Mouse (Mus musculus): Measurements from ENCODE around the gene Zbtb45. TPM values are rescaled to one million over a fixed set of nuclear protein-coding genes. Genes with fewer than 3 reads are reported as not detected.
A peak's percentile ranks its signal among the peaks of the same experiment; 100 is the strongest.

Gene Zbtb45
- 29.8 and 30.4 TPM in 2 replicates for polyA plus RNA-seq (2014; fragmentation: Nextera tagmentation; extraction: Ambion mirVana)

DNA sequence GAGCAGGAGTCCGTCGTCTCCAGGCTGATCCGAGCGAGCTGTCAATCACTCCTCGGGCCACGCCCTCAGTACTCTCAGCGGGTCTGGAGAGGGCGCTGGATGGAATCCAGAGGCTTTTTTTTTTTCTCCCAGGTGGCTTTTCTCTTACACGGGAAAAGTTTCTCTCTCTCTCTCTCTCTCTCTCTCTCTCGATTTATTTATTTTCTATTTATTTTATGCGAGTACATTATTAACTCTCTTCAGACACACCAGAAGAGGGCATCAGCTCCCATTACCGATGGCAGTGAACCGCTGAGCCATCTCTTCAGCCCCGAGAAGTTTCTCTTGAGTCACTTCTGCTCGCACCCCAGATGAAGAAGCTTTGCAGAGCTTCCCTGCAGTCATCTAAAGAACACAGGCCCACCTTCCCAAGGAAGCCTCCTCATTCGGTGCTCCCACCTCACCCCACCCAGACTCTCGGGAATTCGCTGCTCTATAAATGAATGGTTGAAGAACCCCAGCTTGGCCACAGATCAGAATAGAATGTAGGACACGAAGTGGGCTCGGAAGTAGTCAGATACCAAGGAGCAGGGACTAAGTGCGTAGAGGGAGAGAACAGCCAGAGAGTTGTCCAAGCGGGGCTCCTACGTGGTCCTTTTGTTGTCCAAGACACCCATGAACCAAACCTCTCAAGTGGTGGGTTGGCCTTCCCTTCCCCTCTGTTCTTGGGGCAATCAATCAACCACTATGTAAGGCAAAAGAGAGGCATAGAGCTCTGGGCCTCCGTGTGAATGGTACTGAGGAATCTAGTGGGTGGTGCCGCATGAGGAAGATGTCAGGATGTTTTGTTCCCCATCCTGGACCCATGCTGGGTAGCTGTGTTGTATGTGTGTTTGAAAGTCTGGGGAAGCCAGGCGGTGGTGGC lies at the start of gene Zbtb45:
Gene Zbtb45, minus strand, starts transcription at position 30 of the 904 bp plus-strand sequence.
- no peak for DNase-seq
- Histone ChIP-seq H3K9ac (peak within 1 kb of the TSS; percentile 72), H3K9me3 (ENCODE audit: low read depth, low read length) (no peaks in the 10 kb centered on the region), H3K4me1 (ENCODE audit: insufficient read depth) (no peaks in the 10 kb centered on the region), H3K4me2 (peak within 1 kb of the TSS; percentile 91), H3K36me3 (ENCODE audit: insufficient read depth) (peaks cover 29% of the 10 kb centered on the region), H3K4me3 (ENCODE audit: low read depth, low read length) (peak within 1 kb of the TSS; percentile 63), H3K27me3 (ENCODE audit: insufficient read depth, low read length) (no peaks in the 10 kb centered on the region), H3K27ac (ENCODE audit: low read depth) (peak within 1 kb of the TSS; percentile 96)
- WGBS, result 12% methylated on average over 26 of the region's 26 CpGs
- no peak; the same call in 1 of the 2 replicates for ATAC-seq (ENCODE audit: insufficient read depth)
- no peak for TF ChIP-seq CTCF (IDR thresholded peaks at IDR 0.05; ENCODE audit: low read depth)

DNA sequence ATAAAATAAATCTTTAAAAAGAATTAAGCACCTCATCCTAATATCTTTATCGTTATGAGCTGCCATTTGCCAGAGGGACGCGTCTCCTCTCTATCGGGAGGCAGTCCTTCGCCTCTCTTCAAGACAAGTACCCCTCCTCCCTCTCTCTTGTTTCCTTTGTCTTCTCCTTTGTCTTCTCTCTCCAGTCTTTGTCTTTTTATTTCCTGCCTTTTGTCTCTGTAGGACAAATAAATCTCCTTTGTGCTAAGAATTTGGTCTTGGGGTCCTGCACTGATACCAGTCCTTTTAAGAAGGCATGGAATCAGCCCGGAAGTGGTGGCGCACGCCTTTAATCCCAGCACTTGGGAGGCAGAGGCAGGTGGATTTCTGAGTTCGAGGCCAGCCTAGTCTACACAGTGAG lies 49.7 kb upstream of the Zbtb45 start:
- Histone ChIP-seq H3K4me2 (no peak overlapping the region), H3K27ac (ENCODE audit: low read depth) (no peak overlapping the region), H3K9me3 (ENCODE audit: low read depth, low read length) (no peaks in the 10 kb centered on the region; the same call in 1 of the 2 replicates), H3K27me3 (ENCODE audit: insufficient read depth, low read length) (no peaks in the 10 kb centered on the region), H3K4me1 (ENCODE audit: insufficient read depth) (no peaks in the 10 kb centered on the region), H3K9ac (no peak overlapping the region), H3K4me3 (ENCODE audit: low read depth, low read length) (no peak overlapping the region), H3K36me3 (ENCODE audit: insufficient read depth) (no peaks in the 10 kb centered on the region)
- DNase-seq (no peak), ATAC-seq (ENCODE audit: insufficient read depth) (no peak)
- TF ChIP-seq CTCF (IDR thresholded peaks at IDR 0.05; ENCODE audit: low read depth), result no peak
- 87% methylated on average over 9 of the region's 9 CpGs for WGBS

DNA sequence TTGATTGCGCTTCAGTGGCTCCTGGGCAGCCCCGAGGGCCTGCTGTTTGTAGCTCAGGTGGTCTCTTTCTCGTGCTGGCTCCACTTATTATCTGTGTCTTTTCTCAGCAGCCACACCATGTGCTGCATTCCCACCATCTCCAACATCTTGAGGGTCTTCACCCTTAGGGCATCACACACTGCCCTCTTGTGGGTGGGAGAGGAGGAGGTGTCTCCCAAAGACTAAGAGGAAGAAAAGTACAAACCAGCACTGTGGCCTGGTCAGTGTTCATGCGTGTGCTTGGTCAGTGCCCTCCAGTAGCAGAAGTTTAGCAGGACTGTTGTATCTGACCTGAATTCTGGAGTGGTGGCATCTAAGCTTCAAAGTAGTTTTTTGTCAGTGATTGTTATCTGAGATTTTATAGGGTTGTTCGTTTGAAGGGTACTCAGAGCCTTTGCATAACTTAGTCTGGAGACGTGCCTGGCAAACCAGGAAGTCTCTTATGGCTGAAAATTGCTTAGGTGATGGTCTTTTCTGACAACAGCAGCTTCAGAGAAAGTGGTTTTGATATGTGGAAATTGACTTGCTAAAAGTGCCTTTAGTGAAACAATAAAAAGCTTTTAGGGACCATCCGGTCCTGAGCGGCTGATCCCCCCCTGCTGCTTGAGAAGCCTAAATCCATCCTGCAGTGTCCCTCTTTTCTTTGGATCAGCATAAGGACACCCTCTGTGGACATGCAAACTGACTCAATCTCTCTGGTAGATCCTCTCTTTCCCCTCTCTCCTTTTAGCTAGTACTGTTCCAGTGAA lies 47.3 kb upstream of the Zbtb45 start:
- no peak overlapping the region for H3K4me3 ChIP-seq (ENCODE audit: low read depth, low read length)
- H3K9me3 ChIP-seq (ENCODE audit: low read depth, low read length), result no peaks in the 10 kb centered on the region
- no peaks in the 10 kb centered on the region for H3K36me3 ChIP-seq (ENCODE audit: insufficient read depth)
- ATAC-seq (ENCODE audit: insufficient read depth), result no peak
- H3K4me2 ChIP-seq, result no peak overlapping the region
- no peak overlapping the region for H3K9ac ChIP-seq
- H3K27ac ChIP-seq (ENCODE audit: low read depth), result no peak overlapping the region
- no peaks in the 10 kb centered on the region for H3K27me3 ChIP-seq (ENCODE audit: insufficient read depth, low read length)
- 65% methylated on average over 8 of the region's 8 CpGs for WGBS
- H3K4me1 ChIP-seq (ENCODE audit: insufficient read depth), result no peaks in the 10 kb centered on the region
- TF ChIP-seq CTCF (IDR thresholded peaks at IDR 0.05; ENCODE audit: low read depth), result peak; percentile 43
- no peak for DNase-seq

DNA sequence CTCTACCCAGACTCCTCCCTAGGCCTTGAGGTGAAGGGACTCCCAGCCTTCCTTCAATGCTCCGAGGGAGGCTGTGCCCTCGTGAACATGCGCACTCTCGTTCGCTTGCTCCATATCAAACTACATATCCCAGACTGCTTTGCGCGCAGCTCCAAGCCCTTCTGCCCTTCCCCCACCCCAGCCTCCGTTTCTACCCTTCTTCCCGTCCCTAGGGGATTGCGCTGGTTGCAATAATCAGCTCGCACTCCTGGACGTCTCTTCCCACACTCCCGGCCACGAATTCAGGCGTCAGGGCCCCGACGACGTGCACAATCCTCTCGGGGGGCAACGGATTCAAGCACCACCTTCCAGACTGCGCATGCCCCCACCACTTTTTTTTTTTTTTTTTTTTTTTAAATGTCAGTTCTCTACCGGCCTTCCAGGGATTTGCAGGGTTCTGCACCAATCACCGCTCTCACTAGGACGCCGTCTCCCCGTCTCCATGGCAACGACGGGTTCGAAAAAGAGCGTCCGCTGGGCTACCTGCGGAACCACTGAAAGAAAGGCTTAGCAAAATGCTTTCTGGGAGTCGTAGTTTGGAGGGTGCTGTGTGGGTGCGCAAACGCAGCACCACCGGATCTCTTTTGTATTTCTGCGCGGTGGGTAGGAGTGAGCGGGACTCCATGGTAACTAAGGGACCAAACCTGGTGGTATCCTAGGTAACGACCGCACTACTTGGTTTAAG lies 44.6 kb upstream of the Zbtb45 start, which contains the start of gene Mzf1:
Gene Mzf1, minus strand, starts transcription at position 478 of the 724 bp plus-strand sequence.
- Histone ChIP-seq H3K4me3 (ENCODE audit: low read depth, low read length) (peak within 1 kb of the TSS; percentile 54), H3K9me3 (ENCODE audit: low read depth, low read length) (no peaks in the 10 kb centered on the region), H3K9ac (peak within 1 kb of the TSS; percentile 60), H3K36me3 (ENCODE audit: insufficient read depth) (no peaks in the 10 kb centered on the region), H3K4me1 (ENCODE audit: insufficient read depth) (no peaks in the 10 kb centered on the region), H3K27ac (ENCODE audit: low read depth) (peak within 1 kb of the TSS; percentile 77), H3K27me3 (ENCODE audit: insufficient read depth, low read length) (no peaks in the 10 kb centered on the region), H3K4me2 (peak within 1 kb of the TSS; percentile 57)
- ATAC-seq (ENCODE audit: insufficient read depth) (peak; percentile 95), DNase-seq (peak; percentile 99)
- WGBS, result under 1% methylated on average over 41 of the region's 41 CpGs
- TF ChIP-seq CTCF (IDR thresholded peaks at IDR 0.05; ENCODE audit: low read depth), result peak; percentile 11; the same call in 1 of the 2 replicates

DNA sequence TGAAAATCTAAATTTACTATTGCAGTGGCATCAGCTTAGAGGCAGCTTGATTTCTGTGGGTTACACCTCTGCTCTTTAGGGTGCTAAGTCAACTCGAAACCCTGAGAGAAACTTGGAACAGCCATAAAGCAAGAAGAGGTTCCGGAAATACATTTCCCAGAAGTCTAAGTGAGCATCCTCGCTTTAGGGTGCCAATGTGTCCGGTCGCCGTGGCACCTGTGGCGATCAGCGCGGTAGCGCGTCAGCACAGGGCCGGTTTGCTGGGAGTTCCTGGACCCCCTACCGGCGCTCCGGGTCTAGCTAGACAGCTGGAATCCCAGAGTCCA lies 44.1 kb upstream of the Zbtb45 start:
- peak overlapping the region; percentile 57 for H3K4me2 ChIP-seq
- ATAC-seq (ENCODE audit: insufficient read depth) (no peak), DNase-seq (no peak)
- no peak for TF ChIP-seq CTCF (IDR thresholded peaks at IDR 0.05; ENCODE audit: low read depth)
- H3K27me3 ChIP-seq (ENCODE audit: insufficient read depth, low read length), result no peaks in the 10 kb centered on the region
- peak overlapping the region; percentile 60 for H3K9ac ChIP-seq
- H3K27ac ChIP-seq (ENCODE audit: low read depth), result peak overlapping the region; percentile 77; the same call in 1 of the 2 replicates
- H3K4me1 ChIP-seq (ENCODE audit: insufficient read depth), result no peaks in the 10 kb centered on the region
- no peaks in the 10 kb centered on the region for H3K9me3 ChIP-seq (ENCODE audit: low read depth, low read length)
- no peaks in the 10 kb centered on the region for H3K36me3 ChIP-seq (ENCODE audit: insufficient read depth)
- H3K4me3 ChIP-seq (ENCODE audit: low read depth, low read length), result peak overlapping the region; percentile 54
- WGBS, result 4% methylated on average over 15 of the region's 15 CpGs

DNA sequence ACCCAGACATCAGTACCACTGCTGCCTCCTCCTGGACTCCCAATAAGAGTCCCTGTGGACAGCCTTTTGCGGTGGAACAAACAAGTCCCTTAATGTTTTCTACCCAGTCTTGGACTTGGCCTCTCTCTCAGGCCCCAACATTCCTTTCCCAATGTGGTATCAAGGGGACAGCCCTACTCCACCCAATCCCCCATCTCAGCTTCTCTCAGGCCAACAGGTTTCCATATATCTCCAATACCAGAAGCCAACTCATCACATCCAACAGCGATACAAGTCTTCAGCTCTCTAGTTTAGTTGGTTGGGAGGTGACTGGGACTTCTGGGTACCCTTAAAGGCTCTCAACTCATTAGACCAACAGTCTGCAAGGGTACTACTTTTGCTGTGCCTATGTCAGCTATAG lies 43.7 kb upstream of the Zbtb45 start:
- WGBS, result 83% methylated on average over 2 of the region's 2 CpGs
- TF ChIP-seq CTCF (IDR thresholded peaks at IDR 0.05; ENCODE audit: low read depth), result no peak
- Histone ChIP-seq H3K27me3 (ENCODE audit: insufficient read depth, low read length) (no peaks in the 10 kb centered on the region), H3K9me3 (ENCODE audit: low read depth, low read length) (no peaks in the 10 kb centered on the region), H3K9ac (peak overlapping the region; percentile 60; the same call in 1 of the 2 replicates), H3K4me2 (peak overlapping the region; percentile 57), H3K36me3 (ENCODE audit: insufficient read depth) (no peaks in the 10 kb centered on the region), H3K4me3 (ENCODE audit: low read depth, low read length) (peak overlapping the region; percentile 54), H3K4me1 (ENCODE audit: insufficient read depth) (no peaks in the 10 kb centered on the region), H3K27ac (ENCODE audit: low read depth) (no peak overlapping the region)
- no peak for DNase-seq
- no peak for ATAC-seq (ENCODE audit: insufficient read depth)
